Mouse (Mus musculus) B cell, adult 2 months (primary cell): ENCODE results near the gene Nup54.
A peak's percentile ranks its signal among the peaks of the same experiment; 100 is the strongest.

Source experiments
- DNase-seq, 2 experiments: peaks; one replicate each; pipeline ENCODE4 v3.0.0; 2022

Gene Nup54

GRCm38 (mm10) chr5:92435025-92435584 is at the start of gene Nup54:
Gene Nup54 (minus strand): TSS chr5:92435219.
- peak; percentile 99 for DNase-seq

- DNase-seq = no peak
Observed at GRCm38 (mm10) chr5:92472863-92473262, 37.8 kb upstream of the Nup54 start.

- no peak for DNase-seq
Observed at GRCm38 (mm10) chr5:92471531-92471930, 36.5 kb upstream of the Nup54 start.

GRCm38 (mm10) chr5:92469201-92470130 is 34.4 kb upstream of the Nup54 start:
- no peak for DNase-seq

GRCm38 (mm10) chr5:92468234-92468633 is 33.2 kb upstream of the Nup54 start:
- no peak for DNase-seq

- no peak for DNase-seq
Observed at GRCm38 (mm10) chr5:92467102-92467766, 32.2 kb upstream of the Nup54 start.

GRCm38 (mm10) chr5:92465511-92465910 is 30.5 kb upstream of the Nup54 start:
- DNase-seq = no peak

GRCm38 (mm10) chr5:92461321-92461720 is 26.3 kb upstream of the Nup54 start:
- peak; percentile 66 to 69 for DNase-seq

GRCm38 (mm10) chr5:92458726-92459125 is 23.7 kb upstream of the Nup54 start:
- DNase-seq = no peak

GRCm38 (mm10) chr5:92457410-92457809 is 22.4 kb upstream of the Nup54 start:
- DNase-seq = no peak

- peak; percentile 7 to 19 for DNase-seq
Observed at GRCm38 (mm10) chr5:92452876-92453275, 17.9 kb upstream of the Nup54 start.

- no peak for DNase-seq
Observed at GRCm38 (mm10) chr5:92446736-92447135, 11.7 kb upstream of the Nup54 start.

- no peak for DNase-seq
Observed at GRCm38 (mm10) chr5:92445016-92445415, 10.0 kb upstream of the Nup54 start.

GRCm38 (mm10) chr5:92442914-92443313 is 7.9 kb upstream of the Nup54 start:
- no peak for DNase-seq

GRCm38 (mm10) chr5:92441494-92441893 is 6.5 kb upstream of the Nup54 start:
- no peak for DNase-seq

GRCm38 (mm10) chr5:92438540-92438939 is 3.5 kb upstream of the Nup54 start:
- no peak for DNase-seq

- DNase-seq = no peak
Observed at GRCm38 (mm10) chr5:92434571-92434985, 441 bp downstream of the Nup54 start.

GRCm38 (mm10) chr5:92434070-92434469 is 949 bp downstream of the Nup54 start:
- DNase-seq = peak in 1 of 2 experiments; percentile 11

GRCm38 (mm10) chr5:92431611-92432010 is 3.4 kb downstream of the Nup54 start:
- DNase-seq = no peak

GRCm38 (mm10) chr5:92430723-92431122 is 4.3 kb downstream of the Nup54 start:
- no peak for DNase-seq

GRCm38 (mm10) chr5:92424126-92424525 is 10.9 kb downstream of the Nup54 start:
- no peak for DNase-seq

GRCm38 (mm10) chr5:92413982-92414375 is 21.0 kb downstream of the Nup54 start:
- DNase-seq = no peak

GRCm38 (mm10) chr5:92413271-92413981 is 21.6 kb downstream of the Nup54 start:
- DNase-seq = no peak
